ENCODE assay signal across 8 mouse cellular contexts in genomic region chr7:139944291-139945240, GRCm38 (mm10). TPM values are rescaled to one million over a fixed set of nuclear protein-coding genes. Genes with fewer than 3 reads are reported as not detected.
DNase-seq lines count a peak whose midpoint lies in the region; ATAC-seq and TF ChIP-seq lines count a peak whose summit lies in the region.

No protein-coding gene starts in this region.

- peaks cover 22% of the 10 kb centered on the region for H3K27me3 ChIP-seq in heart, adult 2 months (ENCODE audit: control insufficient read depth, insufficient read depth, low read length)
- H3K27me3 ChIP-seq in E14TG2a.4 (ENCODE audit: insufficient read depth, low read length) = no peaks in the 10 kb centered on the region
- H3K27me3 ChIP-seq in hindbrain, embryonic 11.5 days (ENCODE audit: control insufficient read depth, insufficient read depth, low read length) = peaks cover 55% of the 10 kb centered on the region
- H3K27me3 ChIP-seq in midbrain, embryonic 10.5 days (ENCODE audit: low read depth, poor library complexity, severe bottlenecking) = peaks cover 100% of the 10 kb centered on the region
- H3K27me3 ChIP-seq in cerebellum, adult 2 months (ENCODE audit: control insufficient read depth, insufficient read depth, low read length) = peaks cover 6% of the 10 kb centered on the region; the same call in 1 of the 2 replicates

- H3K4me1 ChIP-seq in heart, adult 2 months (ENCODE audit: control insufficient read depth, insufficient read depth, low read length) = peaks cover under 1% of the 10 kb centered on the region; the same call in 1 of the 2 replicates
- peaks cover 67% of the 10 kb centered on the region for H3K4me1 ChIP-seq in E14TG2a.4 (replicated peaks; ENCODE audit: low read depth, low read length)
- no peaks in the 10 kb centered on the region; the same call in none of the 2 replicates for H3K4me1 ChIP-seq in hindbrain, embryonic 11.5 days (replicated peaks; ENCODE audit: control insufficient read depth, insufficient read depth, low read length)
- peaks cover 15% of the 10 kb centered on the region for H3K4me1 ChIP-seq in midbrain, embryonic 10.5 days
- H3K4me1 ChIP-seq in cerebellum, adult 2 months (ENCODE audit: control insufficient read depth, insufficient read depth, low read length) = no peaks in the 10 kb centered on the region

- H3K9ac ChIP-seq in heart, adult 2 months (ENCODE audit: low read depth, low read length) = no peak overlapping the region
- H3K9ac ChIP-seq in hindbrain, embryonic 11.5 days (ENCODE audit: low read depth, low read length) = no peak overlapping the region

- WGBS in heart, adult 2 months = 6% methylated on average over 68 of the region's 68 CpGs
- 3% methylated on average over 67 of the region's 68 CpGs for WGBS in hindbrain, embryonic 11.5 days
- WGBS in midbrain, embryonic 10.5 days = 3% methylated on average over 68 of the region's 68 CpGs
- 10% methylated on average over 68 of the region's 68 CpGs for WGBS in cerebellum, adult 2 months

- H3K9me3 ChIP-seq in E14TG2a.4 (ENCODE audit: low read length) = no peaks in the 10 kb centered on the region
- no peaks in the 10 kb centered on the region for H3K9me3 ChIP-seq in hindbrain, embryonic 11.5 days (ENCODE audit: control insufficient read depth, low read length)
- no peaks in the 10 kb centered on the region for H3K9me3 ChIP-seq in midbrain, embryonic 10.5 days (replicated peaks)

- peak overlapping the region; percentile 41 for H3K4me2 ChIP-seq in hindbrain, embryonic 11.5 days (replicated peaks; ENCODE audit: low read depth, low read length)

- no peaks in the 10 kb centered on the region for H3K79me2 ChIP-seq in heart, adult 2 months (replicated peaks; ENCODE audit: control insufficient read depth, insufficient read depth, low read length)

- DNase-seq in heart, adult 2 months = no peak
- no peak for DNase-seq in heart, postnatal 4 days
- peak; percentile 63 for DNase-seq in hindbrain, embryonic 11.5 days (ENCODE audit: low spot score)
- DNase-seq in midbrain, embryonic 10.5 days (ENCODE audit: low spot score) = peak; percentile 44
- DNase-seq in cerebellum, adult 2 months = no peak
- no peak for DNase-seq in layer of hippocampus, adult 18-20 months (ENCODE audit: low spot score in 2 of 2)
- no peak for DNase-seq in cerebellum, adult 8-10 months

- H3K27ac ChIP-seq in heart, adult 2 months = no peak overlapping the region
- no peak overlapping the region for H3K27ac ChIP-seq in hindbrain, embryonic 11.5 days (ENCODE audit: low read depth, low read length)
- no peak overlapping the region for H3K27ac ChIP-seq in midbrain, embryonic 10.5 days (replicated peaks)
- no peak overlapping the region for H3K27ac ChIP-seq in cerebellum, adult 2 months (ENCODE audit: insufficient read depth, low read length)

- peak; percentile 30; the same call in 1 of the 2 replicates for ATAC-seq in hindbrain, embryonic 11.5 days (ENCODE audit: low FRiP score)

- H3K4me3 ChIP-seq in heart, adult 2 months = peak overlapping the region; percentile 17
- peak overlapping the region; percentile 97 for H3K4me3 ChIP-seq in E14TG2a.4 (replicated peaks; ENCODE audit: low read length)
- H3K4me3 ChIP-seq in hindbrain, embryonic 11.5 days (ENCODE audit: low read depth, low read length) = peak overlapping the region; percentile 26
- peak overlapping the region; percentile 45 for H3K4me3 ChIP-seq in midbrain, embryonic 10.5 days
- H3K4me3 ChIP-seq in cerebellum, adult 2 months (replicated peaks; ENCODE audit: insufficient read depth, low read depth, low read length) = no peak overlapping the region

- TF ChIP-seq EP300 in heart, adult 2 months (IDR thresholded peaks at IDR 0.05; ENCODE audit: insufficient read depth, low read depth, low read length) = no peak

- H3K36me3 ChIP-seq in heart, adult 2 months (ENCODE audit: control insufficient read depth, insufficient read depth, low read length) = no peaks in the 10 kb centered on the region
- H3K36me3 ChIP-seq in E14TG2a.4 (ENCODE audit: insufficient read depth, low read length) = peaks cover 48% of the 10 kb centered on the region
- H3K36me3 ChIP-seq in hindbrain, embryonic 11.5 days (ENCODE audit: control insufficient read depth, insufficient read depth, low read length) = no peaks in the 10 kb centered on the region
- H3K36me3 ChIP-seq in midbrain, embryonic 10.5 days = no peaks in the 10 kb centered on the region

- TF ChIP-seq CTCF in heart, adult 2 months (IDR thresholded peaks at IDR 0.05) = no peak
- no peak for TF ChIP-seq CTCF in E14TG2a.4 (conservative IDR thresholded peaks at IDR 0.05; ENCODE audit: low read length)
- no peak for TF ChIP-seq CTCF in cerebellum, adult 2 months (IDR thresholded peaks at IDR 0.05; ENCODE audit: borderline replicate concordance, insufficient read depth, low read depth, low read length)

- no peak for TF ChIP-seq POLR2A in heart, adult 2 months (IDR thresholded peaks at IDR 0.05; ENCODE audit: insufficient read depth, low read depth, low read length)
- no peak for TF ChIP-seq POLR2A in cerebellum, adult 2 months (IDR thresholded peaks at IDR 0.05; ENCODE audit: borderline replicate concordance, insufficient read depth, low read length)

- intact Hi-C loops in heart, adult 2 months (cut with DNase I) = loop anchor here (1.0 kb wide), 1 partner anchor 15 kb away; no protein-coding TSS in a partner anchor

RNA-seq across cellular contexts. Expression of gene Utf1, which starts 1.0 kb away (rescaled TPM):
- total RNA-seq in heart, adult 2 months (2021) = not detected
- not detected in 2 replicates for polyA plus RNA-seq in heart, adult 2 months (2012; rRNA removed)
- total RNA-seq in heart, postnatal 4 days (2021) = not detected
- polyA plus RNA-seq in hindbrain, embryonic 11.5 days (2014; fragmentation: Nextera tagmentation; extraction: Ambion mirVana) = not detected in 2 replicates
- 0.16 TPM in 1 of 2 replicates, not detected in the other for polyA plus RNA-seq in midbrain, embryonic 10.5 days (2016; fragmentation: Nextera tagmentation; extraction: Ambion mirVana)
- 0.16 TPM in 1 of 2 replicates, not detected in the other for polyA plus RNA-seq in cerebellum, adult 2 months (2012; rRNA removed)
- not detected for total RNA-seq in layer of hippocampus, adult 18-20 months (2021)

RNA-seq across cellular contexts. Expression of gene 6430531B16Rik, which starts 34.0 kb away (rescaled TPM):
- not detected for total RNA-seq in heart, adult 2 months (2021)
- polyA plus RNA-seq in heart, adult 2 months (2012; rRNA removed) = 0.25 TPM in 1 of 2 replicates, not detected in the other
- total RNA-seq in heart, postnatal 4 days (2021) = not detected
- polyA plus RNA-seq in hindbrain, embryonic 11.5 days (2014; fragmentation: Nextera tagmentation; extraction: Ambion mirVana) = 0.29 and 0.68 TPM in 2 replicates
- 0.74 and 1.1 TPM in 2 replicates for polyA plus RNA-seq in midbrain, embryonic 10.5 days (2016; fragmentation: Nextera tagmentation; extraction: Ambion mirVana)
- polyA plus RNA-seq in cerebellum, adult 2 months (2012; rRNA removed) = 0.21 and 0.39 TPM in 2 replicates
- 1 to 10 TPM in 1 of 2 experiments, under 1 TPM in 1; 0.99 to 1.5 TPM for total RNA-seq in layer of hippocampus, adult 18-20 months (2021)

RNA-seq across cellular contexts. Expression of gene Adam8, which starts 47.8 kb away (rescaled TPM):
- under 1 TPM; 0.26 to 0.73 TPM for total RNA-seq in heart, adult 2 months (2021)
- 2.3 and 9.1 TPM in 2 replicates for polyA plus RNA-seq in heart, adult 2 months (2012; rRNA removed)
- under 1 TPM; 0.38 to 0.90 TPM for total RNA-seq in heart, postnatal 4 days (2021)
- 2.6 and 3.1 TPM in 2 replicates for polyA plus RNA-seq in hindbrain, embryonic 11.5 days (2014; fragmentation: Nextera tagmentation; extraction: Ambion mirVana)
- polyA plus RNA-seq in midbrain, embryonic 10.5 days (2016; fragmentation: Nextera tagmentation; extraction: Ambion mirVana) = 2.5 and 2.7 TPM in 2 replicates
- 2.8 and 4.1 TPM in 2 replicates for polyA plus RNA-seq in cerebellum, adult 2 months (2012; rRNA removed)
- 1 to 10 TPM; 3.2 to 4.7 TPM for total RNA-seq in layer of hippocampus, adult 18-20 months (2021)

RNA-seq across cellular contexts. Expression of gene Kndc1, which starts 50.1 kb away (rescaled TPM):
- total RNA-seq in heart, adult 2 months (2021) = not detected
- polyA plus RNA-seq in heart, adult 2 months (2012; rRNA removed) = 0.47 TPM in 1 of 2 replicates, not detected in the other
- total RNA-seq in heart, postnatal 4 days (2021) = under 1 TPM; 0.07 to 0.14 TPM
- polyA plus RNA-seq in hindbrain, embryonic 11.5 days (2014; fragmentation: Nextera tagmentation; extraction: Ambion mirVana) = 1.2 and 1.4 TPM in 2 replicates
- 0.31 and 0.35 TPM in 2 replicates for polyA plus RNA-seq in midbrain, embryonic 10.5 days (2016; fragmentation: Nextera tagmentation; extraction: Ambion mirVana)
- 139 and 160 TPM in 2 replicates for polyA plus RNA-seq in cerebellum, adult 2 months (2012; rRNA removed)
- total RNA-seq in layer of hippocampus, adult 18-20 months (2021) = 10 to 100 TPM; 84.7 to 86.2 TPM

Comparison
In these comparisons a context has a peak if more than half of its experiments do, and no peak if none do; other contexts are left out.
1. DNase-seq: peak in hindbrain, embryonic 11.5 days (single experiment) and midbrain, embryonic 10.5 days (single experiment); none in heart, adult 2 months (0 of 2), heart, postnatal 4 days (single experiment), cerebellum, adult 2 months (0 of 2), layer of hippocampus, adult 18-20 months (0 of 2) and cerebellum, adult 8-10 months (single experiment).